Mouse (Mus musculus) spleen, postnatal 36 days (tissue): ENCODE data around the gene D10Wsu102e.
A peak's percentile ranks its signal among the peaks of the same experiment; 100 is the strongest.

ENCODE experiments used
- DNase-seq, 2 experiments: peaks; one replicate each; pipeline ENCODE4 v3.0.0; 2022; ENCODE audit warnings: low spot score in 2 of 2, mixed read lengths in 1 of 2

D10Wsu102e gene

GRCm38 (mm10) chr10:83359956-83360355, at the start of gene D10Wsu102e:
Gene D10Wsu102e (plus strand): TSS chr10:83360221.
- peak; percentile 95 to 97 for DNase-seq

- no peak for DNase-seq
These were observed 49.7 kb upstream of the D10Wsu102e start for GRCm38 (mm10) chr10:83310356-83310755.

GRCm38 (mm10) chr10:83313033-83313432, 47.0 kb upstream of the D10Wsu102e start:
- no peak for DNase-seq

- no peak for DNase-seq
These were observed 39.6 kb upstream of the D10Wsu102e start for GRCm38 (mm10) chr10:83320396-83320795.

GRCm38 (mm10) chr10:83320870-83321269, 39.2 kb upstream of the D10Wsu102e start:
- DNase-seq: no peak

- no peak for DNase-seq
These were observed 38.5 kb upstream of the D10Wsu102e start for GRCm38 (mm10) chr10:83321528-83321927.

- DNase-seq: no peak
These were observed 37.4 kb upstream of the D10Wsu102e start for GRCm38 (mm10) chr10:83322551-83323100.

GRCm38 (mm10) chr10:83324871-83325270, 35.1 kb upstream of the D10Wsu102e start:
- DNase-seq: no peak

GRCm38 (mm10) chr10:83325903-83326302, 34.1 kb upstream of the D10Wsu102e start:
- no peak for DNase-seq

GRCm38 (mm10) chr10:83326648-83327285, 33.3 kb upstream of the D10Wsu102e start:
- no peak for DNase-seq

- DNase-seq: no peak
These were observed 31.2 kb upstream of the D10Wsu102e start for GRCm38 (mm10) chr10:83328791-83329190.

- peak; percentile 69 to 72 for DNase-seq
These were observed 29.7 kb upstream of the D10Wsu102e start for GRCm38 (mm10) chr10:83330336-83330735.

GRCm38 (mm10) chr10:83331811-83332210, 28.2 kb upstream of the D10Wsu102e start:
- peak; percentile 60 to 68 for DNase-seq

GRCm38 (mm10) chr10:83332581-83332980, 27.4 kb upstream of the D10Wsu102e start:
- DNase-seq: peak; percentile 62 to 64

GRCm38 (mm10) chr10:83336336-83336735, 23.7 kb upstream of the D10Wsu102e start:
- DNase-seq: no peak

- peak; percentile 59 to 67 for DNase-seq
These were observed 22.7 kb upstream of the D10Wsu102e start, which contains the start of gene Slc41a2 for GRCm38 (mm10) chr10:83337159-83337951. Gene Slc41a2 (minus strand): TSS chr10:83337882.

GRCm38 (mm10) chr10:83337971-83338598, 21.9 kb upstream of the D10Wsu102e start:
- DNase-seq: no peak

GRCm38 (mm10) chr10:83341226-83341625, 18.8 kb upstream of the D10Wsu102e start:
- no peak for DNase-seq

GRCm38 (mm10) chr10:83343171-83343570, 16.9 kb upstream of the D10Wsu102e start:
- DNase-seq: no peak

- no peak for DNase-seq
These were observed 16.0 kb upstream of the D10Wsu102e start for GRCm38 (mm10) chr10:83343828-83344685.

GRCm38 (mm10) chr10:83345693-83346358, 14.2 kb upstream of the D10Wsu102e start:
- no peak for DNase-seq
